Mouse (Mus musculus) G1E (cell line): ENCODE data around the gene Col6a5.

Source experiments
- CTCF ChIP-seq: IDR thresholded peaks from 2 replicates; pipeline ENCODE4 v1.5.1; 2012; ENCODE audit warnings: low read depth, low read length, inconsistent platforms, mixed read lengths
- GATA1 ChIP-seq: IDR thresholded peaks from 2 replicates; pipeline ENCODE4 v1.6.1; 2012; ENCODE audit warnings: borderline replicate concordance, low read length, inconsistent platforms, mixed read lengths
- POLR2AphosphoS5 ChIP-seq: IDR thresholded peaks from 2 replicates; pipeline ENCODE4 v1.6.1; 2012; ENCODE audit warnings: low read depth, low read length, inconsistent platforms; ENCODE audit not compliant: insufficient replicate concordance
- TAL1 ChIP-seq: conservative IDR thresholded peaks from 2 replicates; pipeline ENCODE4 v1.6.1; 2012; ENCODE audit warnings: low read depth, low read length, inconsistent platforms, mixed read lengths

GRCm38 (mm10) chr9:105819155-105819709 is 141.2 kb downstream of the Col6a5 start:
- no peak for TF ChIP-seq CTCF
- no peak for TF ChIP-seq TAL1
- no peak for TF ChIP-seq POLR2AphosphoS5
- TF ChIP-seq GATA1, result no peak
